Mouse (Mus musculus) forebrain, embryonic 11.5 days (tissue): ENCODE measurements around the gene Cbln3. TPM values are rescaled to one million over a fixed set of nuclear protein-coding genes. Genes with fewer than 3 reads are reported as not detected.

ENCODE experiments used
- ATAC-seq: fragments of 200-750 bp; cut with Nextera tagmentation; replicated peaks from 2 replicates; pipeline ENCODE4 v1.8.0; 2017; ENCODE audit warnings: moderate TSS enrichment; ENCODE audit not compliant: low FRiP score
- DNase-seq: peaks from one replicate; pipeline ENCODE4 v3.0.0-alpha.2; 2017; ENCODE audit warnings: low spot score
- H3K27ac ChIP-seq: fragments of 300-500 bp; sonication (generic); 2 replicates; pipeline ENCODE4 v1.5.1; 2014; ENCODE audit warnings: low read depth, low read length
- H3K27me3 ChIP-seq: fragments of 300-500 bp; sonication (generic); 2 replicates; pipeline ENCODE4 v1.6.1; 2014; ENCODE audit warnings: mild to moderate bottlenecking, low read length, mixed read lengths; ENCODE audit not compliant: control insufficient read depth, insufficient read depth
- H3K36me3 ChIP-seq: fragments of 300-500 bp; sonication (generic); 2 replicates; pipeline ENCODE4 v1.6.1; 2014; ENCODE audit warnings: mild to moderate bottlenecking, low read length, moderate library complexity, mixed read lengths; ENCODE audit not compliant: control insufficient read depth, insufficient read depth
- H3K4me1 ChIP-seq: fragments of 300-500 bp; sonication (generic); replicated peaks from 2 replicates; pipeline ENCODE4 v1.6.1; 2014; ENCODE audit warnings: low read length, mixed read lengths; ENCODE audit not compliant: control insufficient read depth, insufficient read depth
- H3K4me2 ChIP-seq: fragments of 300-500 bp; sonication (generic); 2 replicates; pipeline ENCODE4 v1.6.1; 2014; ENCODE audit warnings: low read depth, mild to moderate bottlenecking, low read length, moderate library complexity, mixed read lengths; ENCODE audit not compliant: severe bottlenecking
- H3K4me3 ChIP-seq: fragments of 300-500 bp; sonication (generic); 2 replicates; pipeline ENCODE4 v1.5.1; 2014; ENCODE audit warnings: low read depth, low read length
- H3K9ac ChIP-seq: fragments of 300-500 bp; sonication (generic); 2 replicates; pipeline ENCODE4 v1.6.1; 2014; ENCODE audit warnings: low read length
- H3K9me3 ChIP-seq: fragments of 300-500 bp; sonication (generic); 2 replicates; pipeline ENCODE4 v1.6.1; 2016; ENCODE audit warnings: low read length, mixed read lengths; ENCODE audit not compliant: control insufficient read depth
- WGBS: fragments of 180-500 bp; shearing (Covaris S2); extraction: QIAGEN DNeasy Blood & Tissue Kit; methylation state at CpG from one replicate; pipeline ENCODE4 v1.1.7; 2014; 5-methylcytosine and 5-hydroxymethylcytosine counted together
- polyA plus RNA-seq: library from polyadenylated mRNA; unstranded; fragments of >200 nt; fragmentation: Nextera tagmentation; extraction: Ambion mirVana; gene quantifications from 2 replicates; pipeline ENCODE4 v1.2.1, GENCODE M21; 2014

The Cbln3 gene
- polyA plus RNA-seq, 1 experiment from 2014 or later: 0.37 TPM

DNA sequence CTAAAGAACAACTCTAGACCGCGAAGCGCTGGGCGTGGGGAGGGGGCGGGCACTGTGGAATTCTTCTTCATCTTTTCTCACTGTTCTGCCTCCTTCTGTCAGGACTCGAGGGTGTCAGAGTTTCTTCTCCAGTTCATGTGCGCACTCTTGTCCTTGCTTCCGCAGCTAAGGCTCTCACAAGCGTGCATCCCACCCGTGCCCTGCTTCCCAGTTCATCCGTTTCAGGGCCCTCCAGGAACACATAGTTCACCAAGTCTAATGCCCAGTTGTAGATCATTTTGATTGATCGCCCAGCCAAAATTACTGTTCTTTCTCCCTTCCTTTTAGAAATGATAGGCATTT, 16.2 kb upstream of the Cbln3 start:
- ATAC-seq: 0 out of 2 replicates have a peak, but pooled peaks have one; percentile 11
- no peak overlapping the region for H3K27ac ChIP-seq
- 9% methylated on average over 12 of the region's 12 CpGs for WGBS
- H3K4me2 ChIP-seq: peak overlapping the region; percentile 82
- peak overlapping the region; percentile 68 for H3K9ac ChIP-seq
- H3K9me3 ChIP-seq: no peaks in the 10 kb centered on the region
- H3K36me3 ChIP-seq: no peaks in the 10 kb centered on the region; the same call in 1 of the 2 replicates
- H3K4me3 ChIP-seq: peak overlapping the region; percentile 40
- DNase-seq: no peak
- H3K4me1 ChIP-seq: peaks cover 9% of the 10 kb centered on the region; the same call in 1 of the 2 replicates
- no peaks in the 10 kb centered on the region for H3K27me3 ChIP-seq

DNA sequence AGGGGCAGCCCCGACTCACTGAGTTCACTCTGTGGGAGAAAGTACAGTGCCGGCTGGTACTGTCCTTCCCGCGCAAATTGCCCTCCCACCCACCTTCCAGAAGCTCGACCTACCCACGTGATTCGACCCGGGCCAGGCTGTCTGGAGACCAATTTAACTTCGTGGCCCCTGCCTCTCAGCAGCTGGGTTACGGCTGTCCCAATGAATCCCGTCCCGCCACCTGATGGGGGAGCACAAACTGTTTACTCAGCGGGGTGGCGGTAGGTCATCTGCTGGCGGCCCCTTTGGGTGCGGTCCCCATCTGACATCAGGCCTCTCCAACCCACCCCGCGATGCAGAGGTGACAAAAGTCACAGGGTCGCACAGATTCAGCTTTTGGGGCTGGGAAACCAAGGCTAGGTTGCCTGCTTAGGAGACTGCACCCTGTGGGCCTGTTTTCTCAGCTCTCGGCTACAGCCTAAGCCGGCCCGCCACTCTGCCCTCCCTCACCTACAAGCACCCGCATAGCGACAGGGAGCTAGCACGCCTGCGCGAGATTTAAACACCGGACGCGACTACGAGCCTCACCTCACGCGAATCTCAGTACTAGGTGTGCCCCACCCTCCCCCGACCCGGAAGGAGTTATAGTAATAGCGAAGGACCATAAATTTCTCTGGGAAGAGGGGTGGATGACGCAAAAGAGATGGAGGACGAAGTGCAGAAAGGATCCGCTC, 15.7 kb upstream of the Cbln3 start, which contains the start of gene Sdr39u1:
Sdr39u1 (minus strand) TSS at position 593 of the 713 bp plus-strand sequence.
- Histone ChIP-seq H3K4me1 (peaks cover 9% of the 10 kb centered on the region; the same call in 1 of the 2 replicates), H3K9ac (peak within 1 kb of the TSS; percentile 68), H3K9me3 (no peaks in the 10 kb centered on the region), H3K27me3 (no peaks in the 10 kb centered on the region), H3K36me3 (peaks cover 3% of the 10 kb centered on the region; the same call in 1 of the 2 replicates), H3K27ac (no peak within 1 kb of the TSS), H3K4me3 (peak within 1 kb of the TSS; percentile 40), H3K4me2 (peak within 1 kb of the TSS; percentile 82)
- 6% methylated on average over 39 of the region's 39 CpGs for WGBS
- DNase-seq (peak; percentile 89), ATAC-seq (peak; percentile 89)

DNA sequence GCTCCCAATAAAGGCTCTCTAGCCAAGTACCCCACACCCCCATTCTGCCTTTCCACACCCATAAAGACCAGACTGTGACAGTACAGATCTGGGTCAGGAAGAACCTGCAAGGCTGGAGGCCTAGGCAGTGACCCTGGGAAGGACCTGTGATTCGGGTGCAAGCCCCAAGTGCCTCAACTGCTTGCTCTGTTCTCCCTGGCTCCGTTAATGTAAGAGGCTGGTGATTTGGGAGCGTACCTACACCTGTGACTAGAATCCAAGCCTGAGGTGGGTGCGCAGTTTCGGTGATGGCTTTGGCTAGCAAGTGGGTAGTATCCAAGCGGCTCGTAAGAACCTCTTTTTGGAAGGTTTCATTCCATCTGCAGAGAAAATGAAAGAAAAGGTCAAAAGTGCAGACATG, 14.8 kb upstream of the Cbln3 start:
- H3K9ac ChIP-seq: no peak overlapping the region
- DNase-seq: no peak
- H3K27ac ChIP-seq: no peak overlapping the region
- ATAC-seq: no peak
- H3K4me3 ChIP-seq: no peak overlapping the region
- no peak overlapping the region for H3K4me2 ChIP-seq
- no peaks in the 10 kb centered on the region for H3K9me3 ChIP-seq
- peaks cover 3% of the 10 kb centered on the region; the same call in 1 of the 2 replicates for H3K36me3 ChIP-seq
- WGBS: 90% methylated on average over 7 of the region's 7 CpGs
- H3K27me3 ChIP-seq: no peaks in the 10 kb centered on the region
- H3K4me1 ChIP-seq: peaks cover 9% of the 10 kb centered on the region; the same call in 1 of the 2 replicates

DNA sequence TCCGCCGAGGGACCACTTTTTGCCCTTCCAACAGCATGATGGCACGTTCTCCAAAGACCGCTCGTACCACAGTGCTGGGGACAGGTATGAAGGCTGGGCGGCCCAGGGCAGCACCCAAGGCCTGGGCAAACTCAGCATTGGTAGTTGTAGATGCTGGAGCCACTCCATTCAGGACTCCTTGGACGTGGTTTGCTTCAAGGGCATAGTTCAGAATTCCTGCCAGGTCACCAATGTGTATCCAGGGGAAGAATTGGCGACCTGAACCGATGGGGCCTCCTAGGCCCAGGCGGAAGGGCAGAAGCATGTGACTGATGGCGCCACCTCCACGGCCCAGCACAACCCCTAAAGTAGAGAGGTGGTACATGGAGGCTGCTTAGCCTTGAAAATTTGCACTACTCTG, 13.5 kb upstream of the Cbln3 start:
- Histone ChIP-seq H3K27me3 (no peaks in the 10 kb centered on the region), H3K27ac (no peak overlapping the region), H3K9ac (no peak overlapping the region), H3K4me2 (no peak overlapping the region), H3K9me3 (no peaks in the 10 kb centered on the region), H3K4me3 (no peak overlapping the region), H3K36me3 (peaks cover 3% of the 10 kb centered on the region; the same call in 1 of the 2 replicates), H3K4me1 (peaks cover 9% of the 10 kb centered on the region; the same call in 1 of the 2 replicates)
- 90% methylated on average over 12 of the region's 12 CpGs for WGBS
- DNase-seq: no peak
- ATAC-seq: no peak

DNA sequence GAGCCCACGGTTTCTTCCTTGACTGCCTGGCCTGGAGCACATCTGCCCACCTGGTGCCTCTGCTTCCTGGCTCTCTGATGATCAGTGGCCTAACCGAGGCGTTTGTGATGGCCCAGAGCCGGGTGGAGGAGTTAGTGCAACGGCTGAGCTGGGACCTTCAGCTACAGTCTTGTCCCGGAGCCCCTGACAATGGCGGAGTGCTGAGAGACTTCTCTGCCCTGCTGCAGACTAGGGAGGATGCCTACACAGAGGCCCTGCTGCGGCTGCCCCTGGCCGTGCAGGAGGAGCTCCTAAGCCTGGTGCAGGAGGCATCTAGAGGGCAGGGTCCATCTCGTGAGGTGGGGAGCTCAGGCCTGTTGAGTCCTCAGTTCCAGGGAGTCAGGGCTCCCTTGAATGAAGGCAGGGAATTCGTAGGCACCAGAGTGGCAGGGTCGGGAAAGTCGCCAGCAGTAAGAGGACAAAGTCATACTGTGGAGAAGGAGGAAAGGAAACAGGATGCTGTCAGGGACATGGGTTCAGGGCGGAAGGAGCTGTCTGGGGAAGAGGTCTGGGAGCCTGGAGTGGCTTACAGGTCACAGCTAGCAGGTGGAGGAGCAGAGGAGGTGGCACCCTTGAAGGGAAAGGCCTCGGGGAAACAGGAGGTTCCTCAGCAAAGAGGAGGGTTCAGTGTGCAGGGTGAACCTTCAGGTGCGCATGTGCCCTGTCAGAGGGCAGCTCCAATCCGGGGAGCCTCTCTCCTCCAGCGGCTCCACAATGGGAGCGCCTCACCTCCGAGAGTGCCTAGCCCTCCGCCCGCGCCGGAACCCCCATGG, 2.6 kb upstream of the Cbln3 start:
- Histone ChIP-seq H3K4me1 (peaks cover 3% of the 10 kb centered on the region; the same call in 1 of the 2 replicates), H3K9me3 (no peaks in the 10 kb centered on the region), H3K4me3 (no peak overlapping the region), H3K36me3 (peaks cover 10% of the 10 kb centered on the region; the same call in 1 of the 2 replicates), H3K9ac (no peak overlapping the region), H3K4me2 (no peak overlapping the region), H3K27ac (no peak overlapping the region), H3K27me3 (no peaks in the 10 kb centered on the region)
- ATAC-seq (no peak), DNase-seq (no peak)
- WGBS: 86% methylated on average over 24 of the region's 24 CpGs

DNA sequence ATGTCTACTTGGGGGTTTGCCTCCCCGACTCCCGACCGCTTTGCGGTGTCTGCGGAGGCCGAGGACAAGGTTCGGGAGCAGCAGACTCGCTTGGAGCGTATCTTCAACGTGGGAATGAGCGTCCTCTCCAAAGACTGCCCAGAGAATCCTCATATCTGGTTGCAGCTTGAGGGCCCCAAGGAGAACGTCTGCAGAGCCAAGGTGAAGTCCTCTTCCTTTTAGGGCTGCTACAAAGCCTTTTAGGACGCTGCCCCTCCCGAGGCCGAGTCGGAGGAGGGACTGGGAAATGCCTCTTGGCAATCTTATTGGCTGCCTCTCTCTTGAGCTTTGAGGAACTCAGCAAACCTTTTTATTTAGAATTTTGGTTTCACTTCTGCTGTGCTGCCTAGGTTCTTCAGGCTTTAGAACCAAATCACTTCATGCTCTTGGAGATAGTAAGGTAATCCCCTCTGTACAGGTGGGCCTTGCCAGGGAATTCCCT, 1.6 kb upstream of the Cbln3 start:
- H3K9ac ChIP-seq: peak overlapping the region; percentile 87
- no peak for ATAC-seq
- H3K27me3 ChIP-seq: no peaks in the 10 kb centered on the region
- peak overlapping the region; percentile 66 for H3K4me2 ChIP-seq
- H3K36me3 ChIP-seq: peaks cover 10% of the 10 kb centered on the region; the same call in 1 of the 2 replicates
- H3K27ac ChIP-seq: no peak overlapping the region
- no peak for DNase-seq
- H3K9me3 ChIP-seq: no peaks in the 10 kb centered on the region
- 12% methylated on average over 16 of the region's 16 CpGs for WGBS
- H3K4me1 ChIP-seq: peaks cover 3% of the 10 kb centered on the region; the same call in 1 of the 2 replicates
- peak overlapping the region; percentile 81 for H3K4me3 ChIP-seq

DNA sequence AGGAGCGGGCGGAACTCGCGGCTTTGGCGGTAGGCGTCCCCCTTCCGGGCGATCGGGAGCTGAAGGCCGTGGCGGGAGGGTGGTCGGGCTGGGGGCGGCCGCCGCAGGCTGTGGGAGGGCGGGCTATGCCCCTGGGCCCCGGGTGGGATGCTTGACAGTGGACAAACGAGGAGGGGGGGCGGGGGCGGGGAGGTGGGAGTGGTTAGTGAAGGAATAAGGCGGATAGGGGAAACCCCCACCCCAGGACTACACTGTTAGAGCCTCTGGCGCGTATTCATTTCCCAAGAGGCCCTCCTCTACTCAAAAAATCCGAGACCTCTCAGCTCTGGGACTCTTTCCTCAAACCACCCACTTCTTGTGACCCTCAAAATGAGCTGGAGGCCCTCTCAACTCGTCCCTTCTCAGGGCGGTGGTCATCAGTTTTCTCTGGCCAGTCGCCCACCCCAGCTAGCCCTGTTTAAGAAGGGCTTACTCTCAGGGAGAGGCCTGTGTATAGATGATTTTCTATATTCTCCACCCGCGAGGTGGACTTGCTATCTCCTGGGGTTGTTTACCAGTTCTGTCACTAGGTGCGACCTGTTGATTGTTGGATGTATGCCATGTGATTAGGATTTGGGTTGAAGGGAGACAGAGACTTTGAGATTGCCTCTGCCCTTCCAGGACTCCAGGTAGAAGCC, 1.1 kb upstream of the Cbln3 start:
- peaks cover 10% of the 10 kb centered on the region; the same call in 1 of the 2 replicates for H3K36me3 ChIP-seq
- peak overlapping the region; percentile 62 for H3K27ac ChIP-seq
- no peak for DNase-seq
- peak overlapping the region; percentile 81 for H3K4me3 ChIP-seq
- H3K9me3 ChIP-seq: no peaks in the 10 kb centered on the region
- peak; percentile 74 for ATAC-seq
- peak overlapping the region; percentile 87 for H3K9ac ChIP-seq
- peaks cover 3% of the 10 kb centered on the region; the same call in 1 of the 2 replicates for H3K4me1 ChIP-seq
- H3K4me2 ChIP-seq: peak overlapping the region; percentile 66
- WGBS: 2% methylated on average over 28 of the region's 30 CpGs
- H3K27me3 ChIP-seq: no peaks in the 10 kb centered on the region

DNA sequence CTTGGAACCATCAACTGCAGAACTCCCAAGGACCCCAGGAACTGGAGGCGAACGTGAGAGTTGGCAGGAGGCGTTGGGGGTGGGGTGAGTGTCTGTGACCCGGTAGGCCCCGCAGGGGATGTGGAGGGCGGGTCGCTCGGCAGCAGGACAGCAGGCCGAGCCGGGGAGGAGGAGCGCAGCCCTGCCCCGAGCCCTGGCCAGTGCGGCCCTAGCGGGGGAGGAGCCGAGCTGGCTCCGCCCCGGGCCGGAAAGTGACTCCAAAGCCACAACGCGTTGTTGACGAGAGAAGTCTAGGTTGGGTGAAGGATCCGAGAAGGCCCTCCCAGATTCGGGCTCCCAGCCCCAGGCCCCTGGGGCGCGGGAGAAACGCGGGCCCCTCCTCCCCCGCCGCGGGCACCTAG, 521 bp upstream of the Cbln3 start, which contains the start of gene Khnyn:
Khnyn (plus strand) TSS at position 235 of the 401 bp plus-strand sequence.
- no peaks in the 10 kb centered on the region for H3K9me3 ChIP-seq
- H3K4me2 ChIP-seq: peak within 1 kb of the TSS; percentile 66
- peaks cover 8% of the 10 kb centered on the region; the same call in 1 of the 2 replicates for H3K36me3 ChIP-seq
- no peaks in the 10 kb centered on the region for H3K27me3 ChIP-seq
- peak within 1 kb of the TSS; percentile 81 for H3K4me3 ChIP-seq
- WGBS: 0% methylated on average over 25 of the region's 30 CpGs
- ATAC-seq: peak; percentile 96
- H3K27ac ChIP-seq: peak within 1 kb of the TSS; percentile 62
- H3K4me1 ChIP-seq: peaks cover 3% of the 10 kb centered on the region; the same call in 1 of the 2 replicates
- H3K9ac ChIP-seq: peak within 1 kb of the TSS; percentile 87
- peak; percentile 94 for DNase-seq
